Mouse (Mus musculus) heart, postnatal 0 days (tissue): Measurements from ENCODE around the gene Palld. TPM values are rescaled to one million over a fixed set of nuclear protein-coding genes. Genes with fewer than 3 reads are reported as not detected.
A peak's percentile ranks its signal among the peaks of the same experiment; 100 is the strongest.

Source experiments
- ATAC-seq: fragments of 200-750 bp; cut with Nextera tagmentation; 2 replicates; pipeline ENCODE4 v1.8.0; 2017; ENCODE audit warnings: low read depth, moderate number of reproducible peaks, moderate library complexity; ENCODE audit not compliant: insufficient read depth
- DNase-seq: peaks from one replicate; pipeline ENCODE4 v3.0.0-alpha.2; 2016; ENCODE audit warnings: low spot score
- H3K27ac ChIP-seq: fragments of 300-500 bp; sonication (generic); 2 replicates; pipeline ENCODE4 v1.5.1; 2014; ENCODE audit warnings: low read depth, mild to moderate bottlenecking
- H3K27me3 ChIP-seq: fragments of 300-500 bp; sonication (generic); 2 replicates; pipeline ENCODE4 v1.6.1; 2014; ENCODE audit warnings: low read length, mixed read lengths; ENCODE audit not compliant: control insufficient read depth, insufficient read depth
- H3K36me3 ChIP-seq: fragments of 300-500 bp; sonication (generic); replicated peaks from 2 replicates; pipeline ENCODE4 v1.6.1; 2014; ENCODE audit warnings: low read length, mixed read lengths; ENCODE audit not compliant: control insufficient read depth, insufficient read depth
- H3K4me1 ChIP-seq: fragments of 300-500 bp; sonication (generic); 2 replicates; pipeline ENCODE4 v1.6.1; 2014; ENCODE audit warnings: antibody characterized with exemption; ENCODE audit not compliant: control insufficient read depth, insufficient read depth
- H3K4me2 ChIP-seq: fragments of 300-500 bp; sonication (generic); 2 replicates; pipeline ENCODE4 v1.6.1; 2014; ENCODE audit warnings: low read depth, mild to moderate bottlenecking, low read length, moderate library complexity
- H3K4me3 ChIP-seq: fragments of 300-500 bp; sonication (generic); 2 replicates; pipeline ENCODE4 v1.5.1; 2014; ENCODE audit warnings: low read depth, low read length
- H3K9ac ChIP-seq: fragments of 300-500 bp; sonication (generic); replicated peaks from 2 replicates; pipeline ENCODE4 v1.6.1; 2014; ENCODE audit warnings: low read depth, low read length, mixed read lengths
- H3K9me3 ChIP-seq: fragments of 300-500 bp; sonication (generic); replicated peaks from 2 replicates; pipeline ENCODE4 v1.6.1; 2016; ENCODE audit warnings: low read length; ENCODE audit not compliant: control insufficient read depth
- CTCF ChIP-seq: IDR thresholded peaks from 2 replicates; pipeline ENCODE4 v1.5.1; 2016; ENCODE audit warnings: antibody characterized with exemption, control low read depth, low read depth
- EP300 ChIP-seq: IDR thresholded peaks from 2 replicates; pipeline ENCODE4 v1.6.1; 2016; ENCODE audit warnings: antibody characterized with exemption, low read depth
- WGBS: fragments of 180-500 bp; shearing (Covaris S2); extraction: QIAGEN DNeasy Blood & Tissue Kit; methylation state at CpG from one replicate; pipeline ENCODE4 v1.1.7; 2014; 5-methylcytosine and 5-hydroxymethylcytosine counted together
- polyA plus RNA-seq: library from polyadenylated mRNA; unstranded; fragments of >200 nt; fragmentation: Nextera tagmentation; extraction: Ambion mirVana; gene quantifications from 2 replicates; pipeline ENCODE4 v1.2.1, GENCODE M21; 2015
- total RNA-seq: library from RNA; depleted of rRNA; stranded (reverse); fragments of >200 nt; gene quantifications from 2 replicates; pipeline ENCODE4 v1.2.3, GENCODE M21; 2014; ENCODE audit warnings: low replicate concordance

The Palld gene
- total and polyA plus RNA-seq, 2 experiments from 2014 or later, result 103 to 127 TPM

GRCm38 (mm10) chr8:61921454-61922054, 19.1 kb upstream of the Palld start:
- peak; percentile 72 for DNase-seq
- Histone ChIP-seq H3K27ac (peak overlapping the region; percentile 95), H3K4me2 (peak overlapping the region; percentile 37), H3K9me3 (no peaks in the 10 kb centered on the region), H3K4me3 (no peak overlapping the region), H3K9ac (no peak overlapping the region), H3K4me1 (peaks cover 38% of the 10 kb centered on the region), H3K36me3 (no peaks in the 10 kb centered on the region), H3K27me3 (no peaks in the 10 kb centered on the region)
- 20% methylated on average over 10 of the region's 10 CpGs for WGBS
- ATAC-seq, result peak; percentile 73
- TF ChIP-seq EP300, result peak; percentile 88; the same call in 1 of the 2 replicates
- no peak for TF ChIP-seq CTCF

- Histone ChIP-seq H3K9me3 (no peaks in the 10 kb centered on the region), H3K27ac (peak overlapping the region; percentile 95), H3K4me2 (peak overlapping the region; percentile 20; the same call in 1 of the 2 replicates), H3K36me3 (no peaks in the 10 kb centered on the region), H3K4me1 (peaks cover 36% of the 10 kb centered on the region), H3K4me3 (no peak overlapping the region), H3K9ac (no peak overlapping the region), H3K27me3 (no peaks in the 10 kb centered on the region)
- TF ChIP-seq CTCF (no peak), EP300 (no peak)
- no peak for DNase-seq
- WGBS, result 47% methylated on average over 7 of the region's 7 CpGs
- no peak for ATAC-seq
Observed at GRCm38 (mm10) chr8:61920389-61920788, 17.9 kb upstream of the Palld start.

GRCm38 (mm10) chr8:61919145-61919788, 16.8 kb upstream of the Palld start:
- Histone ChIP-seq H3K36me3 (no peaks in the 10 kb centered on the region), H3K4me2 (no peak overlapping the region), H3K4me3 (no peak overlapping the region), H3K4me1 (peaks cover 37% of the 10 kb centered on the region), H3K9ac (no peak overlapping the region), H3K27me3 (no peaks in the 10 kb centered on the region), H3K27ac (peak overlapping the region; percentile 6; the same call in 1 of the 2 replicates), H3K9me3 (no peaks in the 10 kb centered on the region)
- TF ChIP-seq CTCF, result no peak
- ATAC-seq, result no peak
- no peak for DNase-seq
- WGBS, result 82% methylated on average over 2 of the region's 2 CpGs

- Histone ChIP-seq H3K27me3 (no peaks in the 10 kb centered on the region), H3K9me3 (no peaks in the 10 kb centered on the region), H3K27ac (no peak overlapping the region), H3K4me1 (peaks cover 32% of the 10 kb centered on the region; the same call in 1 of the 2 replicates), H3K36me3 (no peaks in the 10 kb centered on the region), H3K4me3 (no peak overlapping the region), H3K9ac (no peak overlapping the region), H3K4me2 (no peak overlapping the region)
- 82% methylated on average over 4 of the region's 4 CpGs for WGBS
- no peak for TF ChIP-seq EP300
- TF ChIP-seq CTCF, result no peak
- no peak for ATAC-seq
- DNase-seq, result no peak
Observed at GRCm38 (mm10) chr8:61917287-61917686, 14.8 kb upstream of the Palld start.

- 0 out of 2 replicates have a peak overlapping the region, but pooled peaks have one; percentile 14 for H3K4me2 ChIP-seq
- H3K4me1 ChIP-seq, result peaks cover 18% of the 10 kb centered on the region; the same call in 1 of the 2 replicates
- peak overlapping the region; percentile 60 for H3K27ac ChIP-seq
- H3K36me3 ChIP-seq, result no peaks in the 10 kb centered on the region
- TF ChIP-seq CTCF, result no peak
- no peak for TF ChIP-seq EP300
- DNase-seq (no peak), ATAC-seq (peak; percentile 63)
- no peak overlapping the region for H3K4me3 ChIP-seq
- no peaks in the 10 kb centered on the region for H3K27me3 ChIP-seq
- no peaks in the 10 kb centered on the region for H3K9me3 ChIP-seq
- WGBS, result 33% methylated on average over 9 of the region's 9 CpGs
- H3K9ac ChIP-seq, result no peak overlapping the region
Observed at GRCm38 (mm10) chr8:61913957-61914356, 11.5 kb upstream of the Palld start.

- Histone ChIP-seq H3K4me2 (no peak overlapping the region), H3K4me3 (no peak overlapping the region), H3K9ac (no peak overlapping the region), H3K4me1 (peaks cover 23% of the 10 kb centered on the region; the same call in 1 of the 2 replicates), H3K9me3 (no peaks in the 10 kb centered on the region), H3K27me3 (no peaks in the 10 kb centered on the region), H3K36me3 (no peaks in the 10 kb centered on the region), H3K27ac (no peak overlapping the region)
- ATAC-seq (no peak), DNase-seq (no peak)
- WGBS, result 92% methylated on average over 5 of the region's 5 CpGs
- TF ChIP-seq EP300 (no peak), CTCF (no peak)
Observed at GRCm38 (mm10) chr8:61912817-61913216, 10.3 kb upstream of the Palld start.
